Mouse (Mus musculus) cerebellum, postnatal 4 days (tissue): ENCODE results near the gene Dcst1.

Experiments used
- DNase-seq, 2 experiments: peaks; one replicate each; pipeline ENCODE4 v3.0.0; 2022; ENCODE audit warnings: low spot score in 2 of 2, mixed read lengths in 1 of 2

Gene Dcst1

DNA sequence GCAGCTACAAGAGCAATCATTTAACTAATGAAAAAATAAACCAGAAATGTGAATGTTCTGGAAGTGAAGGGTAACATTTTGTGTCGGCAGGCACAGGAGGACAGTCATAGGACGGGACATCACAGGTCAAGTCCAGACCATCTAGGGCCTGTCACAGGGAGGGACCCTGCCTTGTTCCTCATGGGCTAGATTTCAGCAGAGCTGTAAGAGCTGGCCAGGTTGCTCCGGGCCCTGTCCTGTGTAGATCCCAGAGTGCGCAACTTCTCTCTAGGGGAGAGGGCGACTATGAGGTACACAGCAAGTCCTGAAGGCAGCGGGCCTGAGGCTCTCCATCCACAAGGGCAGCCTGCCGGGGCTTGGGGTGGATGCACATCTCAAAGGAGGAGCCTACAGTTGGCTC lies 3.4 kb downstream of the Dcst1 start, which contains the start of gene Dcst2:
TSS of gene Dcst2 (plus strand) at position 301 of the 400 bp plus-strand sequence.
- no peak for DNase-seq

DNA sequence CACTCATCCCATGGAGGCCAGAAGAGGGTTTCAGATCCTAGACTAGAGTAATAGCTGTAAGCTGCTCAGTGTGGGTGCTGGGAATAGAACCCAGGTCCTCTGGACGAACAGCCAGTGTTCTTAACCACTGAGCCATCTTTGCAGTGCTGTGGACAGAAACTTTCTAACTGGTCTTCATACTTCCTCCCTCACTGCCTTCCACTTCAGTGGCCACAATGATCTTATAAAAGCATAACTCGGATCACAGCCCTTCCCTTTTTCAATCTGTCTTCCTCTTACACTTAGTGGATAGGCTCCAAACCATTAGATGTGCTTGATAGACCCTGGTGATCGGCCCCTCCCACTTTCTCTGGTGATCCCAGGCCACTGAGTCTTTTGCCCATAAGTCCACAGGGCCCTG lies 4.8 kb downstream of the Dcst1 start:
- DNase-seq: no peak

DNA sequence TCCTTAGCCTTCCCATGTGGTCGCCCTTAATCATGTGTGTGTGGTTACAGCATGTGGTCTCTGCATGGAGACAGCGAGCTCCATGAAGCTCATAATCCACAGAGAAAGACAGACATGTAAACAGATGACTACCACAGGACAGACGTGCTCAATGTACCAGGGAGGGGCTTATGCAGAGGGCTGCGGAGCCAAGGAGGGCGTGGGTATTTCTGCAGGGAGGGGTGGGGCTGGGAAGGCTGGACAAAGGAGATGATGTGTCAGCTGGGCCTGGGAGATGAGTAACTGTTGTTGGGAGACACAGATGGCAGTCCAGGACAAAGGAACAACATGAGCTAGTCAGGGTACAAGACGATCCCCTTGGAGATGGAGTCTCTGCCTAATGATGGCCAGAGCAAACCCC lies 5.4 kb downstream of the Dcst1 start:
- no peak for DNase-seq

DNA sequence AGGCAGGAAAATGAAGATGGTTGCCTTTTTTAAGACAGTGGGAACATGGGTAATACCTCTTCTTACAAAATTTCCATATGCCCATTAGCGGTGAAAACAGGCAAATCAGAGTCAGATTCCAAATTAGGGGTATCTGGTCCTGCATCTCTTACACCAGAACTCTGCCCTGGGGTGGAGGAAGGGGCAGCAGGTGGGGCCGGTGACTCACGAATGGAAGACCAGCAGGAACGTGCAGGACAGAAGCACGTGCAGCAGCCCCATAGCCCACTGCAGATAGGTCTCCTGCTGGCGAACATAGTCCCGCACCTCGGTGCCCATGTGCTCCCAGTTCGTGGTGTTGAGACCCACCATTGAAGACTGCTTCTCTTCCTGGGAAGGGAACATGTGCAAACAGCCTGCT lies 9.0 kb downstream of the Dcst1 start:
- no peak for DNase-seq

DNA sequence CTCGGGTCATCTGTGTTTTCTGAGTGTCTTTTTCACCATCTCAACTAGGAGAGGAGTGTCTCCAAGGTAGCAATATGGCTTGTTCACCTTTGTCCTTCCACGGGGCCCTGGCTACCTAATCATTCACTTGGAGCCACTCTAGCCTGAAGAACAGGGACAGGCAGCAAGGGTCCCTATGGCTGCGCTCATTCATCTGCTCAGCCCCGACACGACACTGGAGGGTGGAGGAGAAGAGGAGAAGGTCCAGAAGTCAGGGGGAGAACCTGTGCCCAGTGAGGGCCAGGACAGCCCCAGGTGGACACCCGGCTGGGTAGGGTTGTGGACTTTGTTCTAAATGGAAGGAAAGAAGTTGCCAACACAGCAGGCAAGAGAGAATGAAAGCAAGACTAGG lies 9.5 kb downstream of the Dcst1 start:
- no peak for DNase-seq

DNA sequence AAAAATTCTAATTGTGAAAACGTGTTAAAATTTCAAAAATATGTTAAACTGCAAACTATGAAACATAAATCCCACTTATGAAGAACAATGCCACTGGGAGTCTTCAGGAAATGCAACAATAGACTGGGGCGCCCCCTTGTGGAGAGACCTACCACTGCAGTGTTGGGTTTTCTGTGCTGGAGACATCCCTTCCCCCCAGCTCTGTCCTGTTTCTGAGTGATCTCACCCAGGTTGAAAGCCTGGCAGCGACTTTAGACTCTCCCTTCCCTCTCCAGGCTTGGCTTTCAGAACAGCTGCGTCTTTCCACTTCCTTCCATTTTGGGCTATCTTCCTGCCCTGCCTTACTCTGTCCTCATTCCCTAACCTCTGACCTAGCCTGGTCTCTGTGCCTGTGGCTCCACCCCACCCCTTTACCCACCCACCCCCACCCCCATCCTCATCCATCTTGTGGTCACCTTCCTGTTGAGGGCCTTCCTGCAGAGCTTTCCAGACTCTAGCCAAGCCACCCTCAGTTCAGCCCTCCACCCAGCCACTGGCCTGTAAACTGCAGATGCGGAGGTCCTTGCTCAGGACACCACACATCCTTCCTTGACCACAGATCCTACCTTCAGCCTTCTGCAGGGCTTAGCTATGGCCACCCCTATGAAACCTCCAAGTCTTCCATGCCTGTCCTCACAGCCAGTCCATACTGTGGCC lies 10.1 kb downstream of the Dcst1 start:
- DNase-seq: peak; percentile 76 to 85

DNA sequence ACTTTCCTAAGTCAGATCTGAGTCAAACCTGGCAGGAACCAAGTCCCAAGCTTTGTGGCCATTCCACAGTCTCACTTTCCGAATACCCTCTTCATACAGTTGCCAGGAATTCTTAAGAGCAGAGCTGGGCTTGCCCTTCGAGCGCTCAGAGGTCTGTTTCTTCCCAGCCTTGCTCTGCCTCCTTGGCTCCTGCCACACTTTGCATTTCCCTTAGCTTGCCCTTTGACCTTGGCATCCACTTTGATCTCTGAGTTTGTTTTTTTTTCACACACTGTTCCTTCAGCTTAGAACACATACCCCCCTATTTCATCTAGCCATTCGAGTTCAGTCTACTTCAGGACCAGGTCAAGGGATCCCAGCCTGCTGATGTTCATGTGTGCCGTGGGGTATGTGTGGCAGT lies 13.8 kb downstream of the Dcst1 start:
- no peak for DNase-seq

DNA sequence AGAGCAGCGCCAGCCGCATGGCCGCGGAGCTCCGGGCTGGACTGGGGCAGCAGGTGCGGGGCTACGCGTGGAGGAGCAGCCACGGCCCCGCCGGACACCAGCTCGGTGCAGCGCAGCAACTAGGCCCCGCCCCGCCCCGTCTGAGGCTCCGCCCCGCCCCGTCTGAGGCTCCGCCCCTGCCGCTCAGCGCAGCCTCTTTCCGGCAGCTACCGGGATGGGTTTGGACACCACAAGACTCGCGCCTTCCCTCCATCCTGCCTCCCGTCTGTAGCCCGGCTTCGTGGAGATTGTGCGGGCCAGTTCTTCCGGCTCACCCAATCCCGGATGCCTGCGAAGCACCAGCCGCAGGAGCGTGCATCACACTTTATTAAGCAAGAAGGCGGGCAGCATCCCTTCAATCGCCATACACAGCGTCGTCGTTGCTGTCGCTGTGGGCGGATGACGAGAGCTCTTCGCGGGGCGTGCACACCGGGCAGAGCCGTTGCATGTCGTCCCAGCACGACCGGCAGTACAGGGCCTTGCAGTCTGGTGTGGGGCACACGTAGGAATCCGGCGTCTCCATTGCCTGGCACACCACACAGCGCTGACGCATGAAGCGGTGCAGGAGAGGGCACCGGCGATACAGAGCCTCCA lies 15.1 kb downstream of the Dcst1 start, which contains the start of gene Adam15:
TSS of gene Adam15 (minus strand) at position 128 of the 633 bp plus-strand sequence.
- peak; percentile 84 to 93 for DNase-seq

DNA sequence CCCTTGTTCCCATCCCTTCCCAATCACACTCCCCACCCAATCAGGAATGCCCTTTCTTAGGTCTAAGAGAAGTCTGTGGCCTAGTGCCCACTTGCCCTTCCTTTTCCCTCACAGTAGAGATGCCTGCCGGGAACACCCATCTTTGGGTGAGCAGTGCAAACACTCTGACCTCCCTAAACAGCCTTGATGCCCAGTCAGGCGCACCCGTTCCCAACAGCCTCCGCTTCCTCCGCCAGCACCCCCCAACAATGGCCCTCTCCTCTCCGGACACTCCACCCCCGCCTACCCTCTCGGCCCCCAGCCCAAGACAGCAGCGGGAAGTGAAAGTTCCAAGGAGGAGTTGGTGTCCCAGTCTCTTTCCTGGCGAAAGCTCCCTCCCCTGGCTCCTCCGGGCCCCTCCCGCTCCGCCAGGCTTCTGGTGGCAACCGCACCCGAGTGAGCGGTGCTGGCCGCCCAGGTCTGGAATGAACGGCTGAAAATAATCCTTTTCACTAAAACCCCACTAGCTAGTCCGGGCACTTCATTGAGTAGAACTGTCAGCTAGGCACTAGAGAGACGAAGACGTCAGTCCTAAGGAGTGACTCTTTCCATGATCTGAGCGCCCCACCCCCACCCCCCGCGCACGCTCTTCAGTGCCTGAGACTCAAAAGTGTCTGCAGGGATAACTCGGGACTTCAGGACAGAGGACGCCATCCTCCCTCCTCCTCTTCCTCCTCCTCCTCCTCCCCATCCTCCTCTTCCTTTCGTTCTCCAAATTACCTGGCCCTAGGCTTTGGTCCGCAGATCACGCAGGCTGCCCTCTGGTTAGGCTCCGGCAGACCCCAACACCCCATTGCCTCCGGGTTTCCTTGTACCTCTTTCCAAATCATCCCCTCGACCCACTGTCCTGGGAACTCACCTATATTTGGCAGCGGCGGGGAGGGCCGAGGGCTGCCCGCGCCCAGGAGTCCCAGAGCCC lies 15.9 kb downstream of the Dcst1 start:
- DNase-seq: peak in 1 of 2 experiments; percentile 26

DNA sequence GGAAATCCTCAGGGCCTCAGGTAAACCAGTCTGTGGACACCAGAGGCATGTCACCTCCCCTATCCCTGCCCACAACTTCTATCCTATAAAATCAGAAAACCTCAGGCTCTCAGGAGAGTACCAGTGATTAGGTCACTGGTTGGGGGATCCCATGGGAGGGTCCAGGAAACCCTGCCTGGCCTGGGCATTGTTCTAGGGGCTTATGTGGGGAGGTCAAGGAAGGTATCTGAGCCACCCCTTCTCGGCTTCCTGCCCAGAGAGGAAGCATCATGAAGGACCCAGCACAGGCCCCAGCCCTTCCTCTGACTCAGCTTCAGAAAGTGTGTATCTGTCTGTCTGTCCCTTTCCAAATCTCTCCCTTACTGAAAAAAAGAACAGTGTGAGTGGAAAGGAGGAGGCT lies 17.1 kb downstream of the Dcst1 start:
- DNase-seq: no peak

DNA sequence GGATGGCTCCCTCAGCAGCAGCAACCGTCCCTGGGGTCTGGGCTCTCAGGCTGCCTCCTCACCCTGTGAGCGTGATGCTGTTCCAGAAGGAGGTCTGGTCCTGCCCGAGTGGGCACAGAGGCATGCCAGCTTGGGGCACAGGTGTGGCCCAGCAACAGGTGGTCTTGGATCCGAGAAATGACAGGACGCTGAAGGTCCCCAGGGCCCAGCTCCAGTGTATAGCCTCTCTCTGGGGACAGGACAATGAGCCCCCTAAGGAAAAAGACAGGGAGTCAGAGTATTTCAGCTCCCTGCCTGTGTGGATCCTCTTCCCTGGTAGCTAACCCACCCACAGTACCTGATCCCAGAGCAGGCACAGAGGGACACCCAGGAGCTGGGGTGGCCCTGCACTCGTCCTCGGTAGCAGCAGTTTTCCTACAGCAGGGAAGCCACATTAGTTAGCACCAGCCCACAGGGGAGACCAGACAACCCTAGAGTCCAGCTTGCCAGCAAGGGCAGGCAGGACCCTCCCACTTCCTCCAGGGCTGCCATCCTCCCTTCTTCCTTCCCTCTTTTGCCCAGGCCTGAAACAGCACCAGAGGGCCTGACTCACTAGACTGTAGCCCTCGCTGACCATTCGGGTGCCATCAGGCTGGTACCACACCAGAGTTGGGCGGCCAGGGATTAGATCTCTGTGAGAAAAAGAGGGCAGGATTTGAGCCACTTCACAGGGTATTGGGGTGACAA lies 18.1 kb downstream of the Dcst1 start:
- DNase-seq: no peak

DNA sequence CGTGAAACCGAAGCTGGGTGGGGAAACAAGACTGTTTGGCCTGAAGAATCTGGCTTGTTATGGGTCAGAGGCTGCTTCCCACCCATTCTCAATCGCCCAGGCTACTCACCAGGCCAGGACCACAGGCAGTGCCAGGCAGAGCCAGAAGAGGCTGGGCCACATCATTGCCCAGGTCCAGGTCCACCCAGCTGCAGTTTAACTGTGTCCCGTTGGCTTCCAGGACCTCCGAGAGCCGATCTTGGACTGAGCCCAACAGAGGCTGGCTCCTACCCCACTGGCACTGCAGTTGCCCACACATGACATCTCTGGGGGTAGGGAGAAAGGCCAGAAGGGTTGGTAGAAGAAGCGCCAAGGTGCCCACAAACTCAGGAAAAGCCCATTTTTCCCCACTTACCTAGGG lies 21.8 kb downstream of the Dcst1 start:
- DNase-seq: peak in 1 of 2 experiments; percentile 41

DNA sequence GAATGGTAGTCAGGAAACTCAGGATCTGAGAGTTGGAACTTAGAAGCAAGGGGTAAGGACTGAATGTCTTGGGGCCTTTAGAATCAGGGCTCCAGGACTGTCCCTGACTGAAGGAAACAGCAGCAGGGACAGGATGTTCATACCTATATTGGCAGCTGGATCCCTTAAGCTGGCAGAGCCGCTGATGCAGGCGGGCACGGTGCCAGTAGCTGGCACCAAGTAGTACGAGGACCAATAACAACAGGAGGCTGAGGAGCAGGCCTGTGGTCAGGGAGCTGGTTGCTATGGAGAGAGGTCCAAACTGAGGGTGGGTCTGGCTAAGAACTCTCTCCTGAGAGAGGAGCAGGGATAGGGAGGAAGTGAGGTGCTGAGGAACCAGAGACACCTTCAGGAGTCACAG lies 23.3 kb downstream of the Dcst1 start:
- no peak for DNase-seq

DNA sequence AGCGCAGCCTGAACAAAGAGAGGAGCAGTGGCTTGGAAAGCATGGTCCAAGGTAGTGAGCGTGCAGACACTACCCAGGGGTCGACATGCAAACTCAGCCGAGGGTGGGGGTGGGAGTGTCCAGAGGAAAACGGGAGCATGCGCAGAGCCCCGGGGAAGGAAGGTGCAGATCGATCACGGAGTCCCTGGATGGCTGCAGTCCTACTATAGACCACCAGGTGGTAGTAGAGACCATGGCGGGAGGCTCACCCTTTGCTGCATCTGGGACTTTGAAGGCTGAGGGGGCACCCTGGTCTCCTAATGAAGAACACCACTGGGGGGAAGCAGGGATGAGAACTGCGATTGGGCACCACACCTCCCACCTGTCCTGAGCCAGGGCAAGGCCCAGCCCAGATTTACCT lies 24.6 kb downstream of the Dcst1 start:
- peak; percentile 72 to 90 for DNase-seq

DNA sequence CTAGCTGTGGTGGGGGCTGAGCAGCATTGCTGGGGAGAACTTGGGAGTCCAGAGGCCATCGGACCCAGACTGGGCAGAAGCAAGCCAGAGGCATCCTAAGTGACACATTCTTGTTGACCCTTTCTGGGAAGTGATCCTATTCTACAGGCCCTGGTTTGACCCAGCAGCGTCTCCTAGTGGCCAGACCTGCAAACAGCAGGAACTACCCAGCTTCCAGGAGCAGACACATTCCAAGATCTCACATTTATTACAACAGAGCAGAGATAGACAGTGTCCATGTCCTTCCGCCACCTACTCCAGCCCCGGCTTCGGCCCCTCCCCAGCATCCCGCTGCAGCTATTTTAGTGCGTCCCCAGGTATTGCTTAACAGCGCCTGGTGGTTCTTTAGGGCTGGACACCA lies 25.6 kb downstream of the Dcst1 start:
- DNase-seq: peak in 1 of 2 experiments; percentile 83

DNA sequence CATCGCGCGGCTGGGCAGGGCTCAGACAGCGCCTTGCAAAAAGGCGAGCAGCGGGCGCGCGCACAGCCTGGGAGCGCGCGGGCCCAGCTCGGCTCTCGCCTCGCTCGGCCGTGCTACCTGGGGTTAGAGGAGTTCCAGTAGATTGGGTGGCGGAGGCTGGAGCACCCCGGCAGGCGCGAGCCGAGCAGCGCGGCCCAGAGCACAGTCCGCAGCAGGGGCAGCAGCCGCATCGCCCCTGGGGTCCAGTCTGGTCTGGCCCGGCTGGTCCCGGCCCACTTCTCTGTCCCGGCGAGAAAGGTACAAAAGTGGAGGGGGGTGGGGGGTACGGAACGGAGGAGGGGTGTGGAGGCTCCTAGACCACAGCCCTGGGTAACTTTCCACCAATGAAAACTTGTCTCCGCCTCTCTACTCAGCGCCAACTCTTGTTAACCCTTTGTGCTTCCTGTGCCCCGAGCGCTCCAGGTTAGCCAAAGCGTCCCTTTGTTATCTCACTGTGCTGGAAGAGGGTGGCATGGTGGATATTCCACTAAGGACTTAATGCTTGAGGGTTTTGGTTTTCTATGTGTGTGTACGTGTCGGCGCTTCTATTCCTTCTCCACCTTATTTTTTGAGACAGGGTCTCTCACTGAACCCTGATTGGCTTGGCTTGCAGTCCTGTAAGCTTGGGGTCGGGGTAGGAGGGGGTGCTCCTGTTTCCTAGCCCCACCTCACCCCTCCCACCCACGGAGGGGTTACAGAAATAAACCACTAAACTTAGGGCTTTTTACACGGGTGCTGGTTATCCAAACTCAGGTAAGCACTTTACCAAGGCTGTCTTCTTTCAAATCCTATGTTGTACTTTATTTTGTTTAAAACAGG lies 27.1 kb downstream of the Dcst1 start, which contains the start of gene Efna4:
TSS of gene Efna4 (minus strand) at position 308 of the 858 bp plus-strand sequence.
- DNase-seq: peak in 1 of 2 experiments; percentile 42

DNA sequence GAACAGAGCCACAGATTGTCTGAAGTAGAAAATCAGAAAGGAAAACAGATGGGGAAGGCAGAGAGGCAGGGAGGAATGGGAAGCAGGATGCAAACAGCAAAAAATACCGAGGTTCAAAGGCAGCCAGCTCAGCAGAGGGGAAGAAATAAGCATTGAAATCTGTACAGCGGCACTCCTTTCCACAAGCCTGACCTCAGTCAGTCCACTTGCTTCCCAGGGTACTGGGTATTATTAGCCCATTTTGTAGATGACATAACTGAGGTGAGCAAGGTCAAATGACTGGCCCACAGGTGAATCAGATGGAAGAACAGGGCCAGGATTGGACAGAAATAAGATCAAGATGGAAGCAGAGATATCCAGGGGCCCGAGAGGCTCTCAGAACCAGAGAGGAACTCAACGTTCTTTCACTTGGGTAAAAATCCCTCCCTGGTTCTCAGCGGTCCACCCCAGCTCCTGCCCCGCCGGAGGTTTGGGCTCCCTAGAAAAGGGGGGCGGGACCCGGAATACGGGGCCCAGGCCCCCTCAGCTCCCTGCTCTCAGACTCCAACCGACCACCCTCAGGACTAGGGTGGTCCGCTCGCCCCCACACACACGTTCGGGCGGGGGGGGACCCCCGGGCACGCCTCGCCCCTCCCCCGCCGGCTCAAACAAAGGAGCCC lies 27.9 kb downstream of the Dcst1 start:
- DNase-seq: no peak

DNA sequence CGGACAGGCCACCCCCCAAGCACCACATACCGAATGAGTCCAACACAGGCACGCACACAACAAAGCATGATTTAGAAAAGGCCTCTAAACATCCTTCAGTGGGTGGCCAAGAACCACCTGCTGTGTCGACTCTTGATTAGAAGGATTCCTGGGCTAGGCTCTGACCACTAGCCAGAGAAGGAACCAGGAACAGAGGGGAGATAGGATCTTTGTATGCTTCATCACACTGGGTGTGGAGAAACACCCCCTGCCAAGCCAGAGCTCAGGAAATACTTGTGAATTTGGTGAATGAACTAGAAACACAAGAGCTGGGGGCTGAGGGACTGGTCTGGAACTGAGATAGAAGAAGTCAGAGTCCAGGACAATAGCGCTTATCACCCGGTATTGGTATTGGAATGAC lies 28.5 kb downstream of the Dcst1 start:
- no peak for DNase-seq

DNA sequence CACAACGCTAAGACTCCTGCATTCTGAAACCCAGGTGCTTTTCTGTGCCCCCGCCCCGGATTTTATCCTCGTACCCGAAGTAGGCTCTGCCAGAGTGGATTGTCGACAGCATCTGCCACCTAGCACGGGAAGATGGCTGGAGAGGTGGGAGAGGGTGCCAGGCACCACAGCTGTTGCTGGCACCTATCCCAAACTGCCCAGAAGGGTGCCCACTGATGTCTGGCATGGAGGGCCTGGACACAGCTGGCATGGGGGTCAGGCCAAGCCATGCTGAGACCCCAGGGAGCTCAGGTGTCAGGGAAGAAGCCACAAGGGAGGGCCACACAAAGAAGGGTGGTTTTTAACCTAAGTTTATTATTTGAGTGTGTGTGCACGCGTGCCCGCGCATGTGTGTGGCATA lies 32.0 kb downstream of the Dcst1 start:
- peak in 1 of 2 experiments; percentile 72 for DNase-seq

DNA sequence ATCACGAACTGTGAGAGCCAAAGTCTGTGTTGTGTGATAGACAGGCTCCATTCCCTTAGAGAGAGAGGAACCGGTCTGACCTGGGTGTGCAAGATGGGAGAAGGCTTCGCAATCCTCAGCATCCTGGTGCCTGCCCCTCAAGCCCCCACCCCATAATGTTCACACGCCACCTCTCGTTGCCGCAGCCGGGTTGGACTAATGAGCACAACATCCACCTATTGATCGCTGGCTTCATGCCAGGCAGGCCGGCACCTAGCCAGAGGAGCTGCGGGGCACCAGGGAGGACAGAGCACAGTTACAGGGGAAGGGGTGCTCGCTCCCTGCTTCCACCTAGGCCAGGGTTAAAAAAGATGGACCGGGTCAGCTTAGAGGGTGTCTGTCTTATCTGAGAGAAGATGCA lies 32.6 kb downstream of the Dcst1 start:
- peak in 1 of 2 experiments; percentile 66 for DNase-seq
